Mouse (Mus musculus): ENCODE results near the gene Gpcpd1. TPM values are rescaled to one million over a fixed set of nuclear protein-coding genes. Genes with fewer than 3 reads are reported as not detected.

The Gpcpd1 gene
- polyA plus RNA-seq, 1 experiment from 2014 or later: 108 TPM

GRCm38 (mm10) chr2:132481547-132481946, 106.0 kb downstream of the Gpcpd1 start:
- H3K9ac ChIP-seq (replicated peaks; ENCODE audit: low read depth, low read length): no peak overlapping the region
- no peaks in the 10 kb centered on the region for H3K4me1 ChIP-seq (ENCODE audit: control insufficient read depth, insufficient read depth, low read length)
- H3K4me3 ChIP-seq (ENCODE audit: low read depth, low read length): no peak overlapping the region
- no peaks in the 10 kb centered on the region for H3K27me3 ChIP-seq (ENCODE audit: control insufficient read depth, insufficient read depth, low read length)
- ATAC-seq (ENCODE audit: low read depth): no peak
- no peaks in the 10 kb centered on the region for H3K36me3 ChIP-seq (ENCODE audit: control insufficient read depth, insufficient read depth, low read length)
- H3K27ac ChIP-seq (ENCODE audit: low read depth, low read length): no peak overlapping the region
- no peaks in the 10 kb centered on the region for H3K9me3 ChIP-seq (ENCODE audit: control insufficient read depth, low read length)
- 66% methylated on average over 3 of the region's 3 CpGs for WGBS
- H3K4me2 ChIP-seq (ENCODE audit: low read depth, low read length): no peak overlapping the region

Other genes with a start within 250 kb of the Gpcpd1 start
- gene Prokr2, start 202.3 kb downstream of the Gpcpd1 start, polyA plus RNA-seq (2014; fragmentation: Nextera tagmentation; extraction: Ambion mirVana): 1.7 and 3.0 TPM in 2 replicates
- 22.1 and 26.3 TPM in 2 replicates for gene Shld1, start 99.2 kb upstream of the Gpcpd1 start, polyA plus RNA-seq (2014; fragmentation: Nextera tagmentation; extraction: Ambion mirVana)
- 75.8 and 78.8 TPM in 2 replicates for gene Chgb, start 193.5 kb upstream of the Gpcpd1 start, polyA plus RNA-seq (2014; fragmentation: Nextera tagmentation; extraction: Ambion mirVana)
- gene Trmt6, start 228.3 kb upstream of the Gpcpd1 start, polyA plus RNA-seq (2014; fragmentation: Nextera tagmentation; extraction: Ambion mirVana): 22.1 and 22.3 TPM in 2 replicates
- gene Mcm8, start 228.4 kb upstream of the Gpcpd1 start, polyA plus RNA-seq (2014; fragmentation: Nextera tagmentation; extraction: Ambion mirVana): 5.5 and 5.7 TPM in 2 replicates